Mouse (Mus musculus): Measurements from ENCODE around the gene Treh.
"Not testable (repeated sequence)": the region's sequence is repeated elsewhere in the genome, so short reads cannot be mapped to it uniquely, and the experiment has no call there.

Gene Treh

GRCm38 (mm10) chr9:44673005-44673404, at the start of gene Treh:
Gene Treh, plus strand, starts transcription at chr9:44673233.
- DNase-seq (ENCODE audit: extremely low spot score, low read depth, low spot score), result no peak

- DNase-seq (ENCODE audit: extremely low spot score, low read depth, low spot score), result no peak
These were observed 48.6 kb upstream of the Treh start for GRCm38 (mm10) chr9:44624390-44624789.

DNA sequence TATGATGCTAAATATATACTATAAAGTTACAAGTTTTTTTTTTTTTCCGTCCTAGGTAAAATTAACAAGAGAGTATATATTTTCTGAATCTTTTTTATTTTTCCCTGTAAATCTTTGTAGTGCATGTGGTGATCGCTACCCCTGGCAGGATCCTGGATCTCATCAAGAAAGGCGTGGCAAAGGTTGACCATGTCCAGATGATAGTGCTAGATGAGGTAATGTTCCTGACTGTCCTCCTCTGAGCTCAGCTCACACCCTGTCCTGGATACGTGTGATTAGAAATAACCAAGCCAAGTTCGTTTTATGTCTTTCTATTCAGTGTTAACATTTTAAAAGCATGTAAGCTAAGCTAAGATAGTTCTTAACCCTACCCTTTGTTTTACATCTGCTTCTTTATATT, 46.8 kb upstream of the Treh start:
- DNase-seq (ENCODE audit: extremely low spot score, low read depth, low spot score), result no peak

GRCm38 (mm10) chr9:44637551-44638169, 35.4 kb upstream of the Treh start:
- no peak for DNase-seq (ENCODE audit: extremely low spot score, low read depth, low spot score)

- not testable (repeated sequence) for DNase-seq (ENCODE audit: extremely low spot score, low read depth, low spot score)
These were observed 34.3 kb upstream of the Treh start for GRCm38 (mm10) chr9:44638726-44639125.

- not testable (repeated sequence) for DNase-seq (ENCODE audit: extremely low spot score, low read depth, low spot score)
These were observed 33.0 kb upstream of the Treh start for GRCm38 (mm10) chr9:44640028-44640427.

DNA sequence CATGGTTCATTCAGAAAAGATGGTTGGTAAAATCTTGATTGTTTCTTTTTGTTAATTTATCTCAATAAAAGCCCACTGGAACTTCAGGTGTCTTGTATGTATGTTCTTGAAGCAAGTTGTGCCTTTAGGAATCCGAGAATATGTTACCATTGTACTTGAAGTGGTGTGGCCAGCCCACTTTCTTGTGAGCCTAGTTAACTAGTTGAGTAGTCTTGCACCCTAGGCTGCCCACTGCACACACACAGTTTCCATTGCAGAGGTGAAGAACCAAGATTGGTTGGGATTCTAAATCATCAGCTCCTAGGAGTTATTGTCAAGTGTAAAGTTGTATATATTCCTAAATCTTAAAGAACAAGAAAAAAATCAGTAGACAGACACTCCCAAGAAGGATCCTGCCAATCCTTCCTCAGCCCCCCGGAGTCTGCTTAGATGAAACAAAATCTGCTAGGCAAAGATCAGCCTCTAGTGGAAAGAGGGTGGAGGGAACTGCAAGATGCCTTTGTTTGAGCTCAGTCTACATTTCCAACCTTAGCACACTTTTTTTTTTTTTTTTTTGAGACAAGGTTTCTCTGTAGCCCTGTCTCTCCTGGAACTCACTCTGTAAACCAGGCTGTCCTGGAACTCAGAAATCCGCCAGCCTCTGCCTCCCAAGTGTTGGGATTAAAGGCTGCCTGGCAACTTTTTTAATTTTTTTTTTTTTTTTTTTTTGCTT, 32.2 kb upstream of the Treh start:
- no peak for DNase-seq (ENCODE audit: extremely low spot score, low read depth, low spot score)

DNA sequence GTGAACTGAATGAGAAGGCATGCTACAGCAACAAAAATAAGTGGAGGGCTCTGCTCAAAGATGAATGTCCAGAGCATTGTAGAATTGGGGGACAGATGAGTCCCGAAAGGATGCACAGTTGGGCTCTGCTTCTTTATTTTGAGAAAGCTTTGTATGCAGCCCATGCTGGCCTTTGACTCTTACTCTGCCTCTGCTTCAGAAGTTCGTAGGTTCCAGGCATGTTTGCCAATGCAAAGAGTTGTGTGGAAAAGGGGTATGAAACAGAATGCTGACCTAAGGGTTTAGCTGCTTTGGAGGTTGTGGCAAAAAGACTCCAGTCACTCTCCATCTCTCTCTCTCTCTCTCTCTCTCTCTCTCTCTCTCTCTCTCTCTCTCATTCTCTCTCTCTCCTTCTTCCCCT, 31.4 kb upstream of the Treh start:
- no peak for DNase-seq (ENCODE audit: extremely low spot score, low read depth, low spot score)

DNA sequence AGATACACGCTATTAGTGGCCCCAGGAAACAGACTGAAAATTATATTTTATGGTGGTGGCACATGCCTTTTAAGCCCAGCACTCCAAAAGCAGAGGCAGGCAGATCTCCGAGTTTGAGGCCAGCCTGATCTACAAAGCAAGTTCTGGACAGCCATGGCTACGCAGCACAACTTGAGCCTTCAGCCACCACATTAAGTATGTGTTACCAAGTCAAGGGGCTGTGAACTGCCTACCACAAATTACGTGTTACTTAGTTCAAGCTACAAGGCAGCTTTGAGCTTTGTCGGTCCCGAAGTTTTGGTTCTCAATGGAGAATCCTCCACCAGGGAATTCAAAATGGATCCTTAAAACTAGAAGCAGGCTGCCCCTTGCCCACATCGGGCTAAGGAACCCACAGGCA, 29.9 kb upstream of the Treh start:
- DNase-seq (ENCODE audit: extremely low spot score, low read depth, low spot score), result no peak

- no peak for DNase-seq (ENCODE audit: extremely low spot score, low read depth, low spot score)
These were observed 28.8 kb upstream of the Treh start for GRCm38 (mm10) chr9:44644186-44644585.

DNA sequence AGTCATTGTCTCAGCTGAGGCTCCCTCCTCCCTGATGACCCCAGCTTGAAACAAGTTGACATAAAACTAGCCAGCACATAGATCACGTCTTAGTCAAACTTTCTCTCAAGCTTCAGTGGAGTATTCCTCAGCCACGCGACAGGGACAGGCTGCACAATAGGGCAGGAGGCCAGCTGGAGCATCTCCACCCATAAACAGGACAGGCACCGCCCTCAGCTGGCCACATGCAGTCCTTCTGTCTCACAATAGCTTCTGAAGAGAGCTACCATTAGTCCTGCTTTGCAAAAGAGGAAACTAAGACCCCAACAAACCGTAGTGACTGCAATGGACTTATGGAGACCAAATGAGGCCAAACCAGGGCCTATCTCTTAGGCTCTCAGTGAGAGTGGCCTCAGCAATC, 27.6 kb upstream of the Treh start:
- DNase-seq (ENCODE audit: extremely low spot score, low read depth, low spot score), result no peak

DNA sequence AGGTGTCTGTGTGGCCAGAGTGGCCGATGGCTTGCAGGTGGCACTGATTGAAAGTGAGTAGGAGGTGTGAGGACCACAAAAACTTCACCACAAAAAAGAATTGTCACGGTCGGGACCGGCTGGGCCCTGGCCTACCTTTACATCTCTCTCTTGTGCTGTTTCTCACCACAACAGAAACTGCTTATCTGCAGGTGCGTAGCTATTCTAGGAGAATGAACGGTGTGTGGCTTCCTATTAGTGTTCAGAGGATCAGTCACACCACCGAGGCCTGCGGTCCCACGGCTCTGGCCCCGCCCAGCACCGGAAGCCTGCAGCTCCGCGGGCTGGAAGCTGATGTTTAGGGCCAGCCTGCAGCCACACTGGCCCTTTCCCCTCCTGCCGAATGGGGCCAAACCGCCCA, 27.1 kb upstream of the Treh start:
- no peak for DNase-seq (ENCODE audit: extremely low spot score, low read depth, low spot score)

- no peak for DNase-seq (ENCODE audit: extremely low spot score, low read depth, low spot score)
These were observed 26.7 kb upstream of the Treh start for GRCm38 (mm10) chr9:44646366-44646765.

DNA sequence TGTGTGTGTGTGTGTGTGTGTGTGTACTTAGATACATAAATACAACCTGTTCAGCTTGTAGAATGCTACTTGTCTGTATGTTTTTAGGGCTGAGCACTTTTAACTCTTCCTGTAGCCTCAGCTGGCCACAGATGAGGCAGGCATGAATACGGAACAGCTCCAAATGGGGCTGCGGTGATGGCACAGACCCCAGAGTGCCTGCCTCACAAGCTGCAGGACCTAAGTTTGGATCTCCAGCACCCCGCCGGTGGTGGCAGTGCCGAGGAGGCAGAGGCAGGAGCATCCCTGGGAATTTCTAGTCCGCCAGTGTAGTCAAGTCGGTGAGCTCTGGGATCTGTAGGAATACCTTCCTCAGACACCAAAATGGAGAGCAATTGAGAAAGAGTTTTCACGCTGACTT, 26.0 kb upstream of the Treh start:
- DNase-seq (ENCODE audit: extremely low spot score, low read depth, low spot score), result no peak

DNA sequence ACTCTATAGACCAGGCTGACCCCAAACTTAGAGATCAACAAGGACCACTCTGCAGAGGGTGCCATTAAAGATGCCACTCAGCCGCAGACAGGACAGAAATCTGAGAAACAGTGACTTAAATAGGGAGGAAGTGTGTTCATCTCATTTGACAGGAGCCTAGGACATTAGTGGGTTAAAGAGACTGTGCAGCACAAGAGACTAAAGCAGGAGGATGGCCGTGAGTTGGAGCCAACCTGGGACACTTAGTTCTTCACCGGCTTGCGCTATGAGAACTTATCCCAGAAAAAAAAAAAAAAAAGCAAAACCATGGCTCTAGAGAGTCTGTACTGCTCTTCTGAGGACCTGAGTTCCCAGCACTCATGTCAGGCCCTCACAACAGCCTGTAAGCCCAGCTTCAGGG, 25.4 kb upstream of the Treh start:
- DNase-seq (ENCODE audit: extremely low spot score, low read depth, low spot score), result no peak

DNA sequence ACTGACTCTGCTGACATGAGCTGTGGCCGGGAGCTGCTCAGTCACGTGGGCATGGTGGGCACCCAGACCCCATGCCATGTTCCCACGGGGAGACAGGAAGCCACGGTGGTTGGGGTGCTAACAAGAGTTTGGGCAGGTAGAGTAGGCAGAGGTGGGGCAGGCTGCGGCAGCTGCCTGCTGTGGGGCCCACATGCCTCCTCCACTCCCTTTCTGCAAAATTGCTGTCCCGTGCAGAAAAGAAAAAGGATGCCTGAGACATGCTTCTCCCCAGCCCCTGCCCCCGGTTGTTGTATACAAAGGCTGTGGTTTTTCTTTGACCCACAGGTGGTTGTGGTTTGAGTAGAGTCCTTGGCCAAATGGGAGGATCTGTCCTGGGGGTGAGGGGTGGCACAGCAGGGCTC, 24.2 kb upstream of the Treh start:
- DNase-seq (ENCODE audit: extremely low spot score, low read depth, low spot score), result no peak

GRCm38 (mm10) chr9:44652027-44652426, 21.0 kb upstream of the Treh start:
- DNase-seq (ENCODE audit: extremely low spot score, low read depth, low spot score), result no peak

GRCm38 (mm10) chr9:44653896-44654295, 19.1 kb upstream of the Treh start:
- DNase-seq (ENCODE audit: extremely low spot score, low read depth, low spot score), result no peak

DNA sequence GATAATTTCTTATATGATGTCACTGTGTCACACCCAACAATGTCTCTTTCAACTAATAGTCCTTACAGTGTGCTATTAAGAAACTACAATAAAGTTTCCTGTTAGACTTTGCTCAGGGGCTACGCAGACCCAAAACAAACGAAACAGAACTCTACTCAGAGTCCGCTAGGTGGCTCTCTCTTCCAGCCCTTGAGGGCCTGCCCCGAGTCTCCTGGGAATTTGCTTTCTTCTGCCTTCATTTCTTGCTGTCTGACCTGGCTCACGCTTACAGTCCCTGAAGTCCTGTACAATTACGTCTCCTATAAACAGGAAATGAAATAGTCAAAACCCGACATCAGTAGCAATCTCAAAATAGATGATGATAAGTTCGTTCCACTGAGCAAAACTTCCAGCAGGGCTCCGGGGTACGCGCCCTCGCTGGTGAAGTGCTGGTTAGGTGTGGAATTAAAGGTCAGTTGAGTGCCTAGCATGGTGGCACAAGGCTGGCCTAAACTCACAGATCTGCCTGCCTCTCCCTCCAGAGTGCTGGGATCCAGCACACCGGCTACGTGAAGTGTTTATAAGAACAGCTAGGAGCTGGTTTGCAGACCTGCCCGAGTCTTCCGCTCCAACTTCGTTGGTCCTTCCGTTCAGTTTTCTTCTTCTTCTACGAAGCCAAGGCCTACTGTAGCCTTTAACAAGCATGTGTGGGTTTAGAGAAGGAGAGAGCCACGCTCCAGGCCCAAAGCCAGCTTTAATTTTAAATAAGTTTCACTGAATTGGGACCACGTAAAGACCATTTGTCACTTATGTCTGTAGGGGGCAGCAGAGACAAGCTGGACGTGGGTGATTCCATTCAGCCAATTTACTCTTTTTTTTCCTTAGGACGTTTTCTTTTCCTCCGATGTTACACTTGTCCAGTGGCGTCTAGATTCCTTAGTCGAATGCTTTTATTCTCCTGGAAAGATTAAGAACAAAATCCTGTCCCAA, 17.7 kb upstream of the Treh start:
- DNase-seq (ENCODE audit: extremely low spot score, low read depth, low spot score), result peak; percentile 53

DNA sequence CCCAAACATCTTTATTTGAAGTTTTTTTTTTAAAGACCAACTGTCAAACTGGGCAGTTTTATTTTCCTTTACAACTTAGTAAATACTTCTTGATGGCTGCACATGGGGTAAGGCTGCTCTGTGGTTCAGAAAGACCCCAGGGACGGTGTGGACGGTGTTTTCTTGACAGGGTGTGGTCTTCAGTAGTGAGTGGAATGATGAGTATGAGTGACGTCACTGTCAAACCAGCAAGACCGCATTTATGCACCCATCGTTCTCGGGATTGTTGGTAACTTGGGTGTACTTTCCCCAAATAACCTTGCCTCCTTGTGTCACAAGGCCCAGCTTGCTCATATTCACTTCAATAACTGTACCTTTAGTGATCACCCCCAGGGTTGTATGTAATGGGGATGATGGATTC, 9.3 kb upstream of the Treh start:
- no peak for DNase-seq (ENCODE audit: extremely low spot score, low read depth, low spot score)

- no peak for DNase-seq (ENCODE audit: extremely low spot score, low read depth, low spot score)
These were observed 1.6 kb upstream of the Treh start for GRCm38 (mm10) chr9:44671416-44671815.

Measured in hindlimb bud, embryonic 11.5 days (tissue).